Mouse (Mus musculus) midbrain, postnatal 0 days (tissue): Measurements from ENCODE around the gene Zc3h7a. TPM values are rescaled to one million over a fixed set of nuclear protein-coding genes. Genes with fewer than 3 reads are reported as not detected.

Experiments
- ATAC-seq: fragments of 200-750 bp; cut with Nextera tagmentation; 2 replicates; pipeline ENCODE4 v1.8.0; 2017; ENCODE audit warnings: moderate number of reproducible peaks, mild to moderate bottlenecking, moderate TSS enrichment, moderate library complexity; ENCODE audit not compliant: low FRiP score
- DNase-seq: peaks from one replicate; pipeline ENCODE4 v3.0.0-alpha.2; 2015; ENCODE audit warnings: low spot score
- H3K27ac ChIP-seq: fragments of 300-500 bp; sonication (generic); 2 replicates; pipeline ENCODE4 v1.5.1; 2014; ENCODE audit warnings: low read depth, mild to moderate bottlenecking, low read length, mixed read lengths
- H3K27me3 ChIP-seq: fragments of 300-500 bp; sonication (generic); 2 replicates; pipeline ENCODE4 v1.6.1; 2014; ENCODE audit warnings: low read length, control low read depth, mixed read lengths; ENCODE audit not compliant: insufficient read depth
- H3K36me3 ChIP-seq: fragments of 300-500 bp; sonication (generic); 2 replicates; pipeline ENCODE4 v1.6.1; 2014; ENCODE audit warnings: low read length, control low read depth, mixed read lengths; ENCODE audit not compliant: insufficient read depth
- H3K4me1 ChIP-seq: fragments of 300-500 bp; sonication (generic); 2 replicates; pipeline ENCODE4 v1.6.1; 2014; ENCODE audit warnings: mild to moderate bottlenecking, control low read depth, antibody characterized with exemption, low read length, mixed read lengths; ENCODE audit not compliant: insufficient read depth
- H3K4me2 ChIP-seq: fragments of 300-500 bp; sonication (generic); 2 replicates; pipeline ENCODE4 v1.6.1; 2014; ENCODE audit warnings: low read depth, mild to moderate bottlenecking, low read length, mixed read lengths; ENCODE audit not compliant: poor library complexity, severe bottlenecking
- H3K4me3 ChIP-seq: fragments of 300-500 bp; sonication (generic); 2 replicates; pipeline ENCODE4 v1.5.1; 2014; ENCODE audit warnings: low read depth, mild to moderate bottlenecking, low read length, moderate library complexity
- H3K9ac ChIP-seq: fragments of 300-500 bp; sonication (generic); replicated peaks from 2 replicates; pipeline ENCODE4 v1.6.1; 2014; ENCODE audit warnings: mild to moderate bottlenecking, low read length, moderate library complexity, mixed read lengths; ENCODE audit not compliant: poor library complexity, severe bottlenecking
- H3K9me3 ChIP-seq: fragments of 300-500 bp; sonication (generic); 2 replicates; pipeline ENCODE4 v1.6.1; 2016; ENCODE audit warnings: low read length, control low read depth
- CTCF ChIP-seq: IDR thresholded peaks from 2 replicates; pipeline ENCODE4 v1.5.1; 2016; ENCODE audit warnings: antibody characterized with exemption, mild to moderate bottlenecking
- WGBS: fragments of 180-500 bp; shearing (Covaris S2); extraction: QIAGEN DNeasy Blood & Tissue Kit; methylation state at CpG from one replicate; pipeline ENCODE4 v1.1.7; 2014; 5-methylcytosine and 5-hydroxymethylcytosine counted together
- microRNA-seq: library from miRNA; unstranded; fragments of <30 nt; microRNA quantifications from one replicate; pipeline ENCODE4, GENCODE M21; 2016; ENCODE audit warnings: borderline number of aligned reads
- polyA plus RNA-seq: library from polyadenylated mRNA; unstranded; fragments of >200 nt; fragmentation: Nextera tagmentation; extraction: Ambion mirVana; gene quantifications from 2 replicates; pipeline ENCODE4 v1.2.1, GENCODE M21; 2015
- total RNA-seq: library from RNA; depleted of rRNA; stranded (reverse); fragments of >200 nt; gene quantifications from 2 replicates; pipeline ENCODE4 v1.2.3, GENCODE M21; 2014; rRNA removed

Gene Zc3h7a
- total and polyA plus RNA-seq, 2 experiments from 2014 or later = 33.3 to 40.9 TPM

- no peak for TF ChIP-seq CTCF
- H3K4me1 ChIP-seq = no peaks in the 10 kb centered on the region
- 80% methylated on average over 10 of the region's 10 CpGs for WGBS
- no peak for ATAC-seq
- peaks cover 32% of the 10 kb centered on the region for H3K36me3 ChIP-seq
- no peak overlapping the region for H3K4me2 ChIP-seq
- no peak for DNase-seq
- H3K4me3 ChIP-seq = no peak overlapping the region
- H3K9me3 ChIP-seq = no peaks in the 10 kb centered on the region
- peak overlapping the region; percentile 55 for H3K27ac ChIP-seq
- no peaks in the 10 kb centered on the region for H3K27me3 ChIP-seq
- H3K9ac ChIP-seq = no peak overlapping the region
These were observed 85.2 kb downstream of the Zc3h7a start for GRCm38 (mm10) chr16:11090836-11091570.

- H3K36me3 ChIP-seq = peaks cover 44% of the 10 kb centered on the region
- ATAC-seq (peak; percentile 79), DNase-seq (peak; percentile 84)
- no peaks in the 10 kb centered on the region for H3K9me3 ChIP-seq
- TF ChIP-seq CTCF = peak; percentile 57
- no peak overlapping the region for H3K4me3 ChIP-seq
- H3K4me2 ChIP-seq = no peak overlapping the region
- no peak overlapping the region for H3K9ac ChIP-seq
- 44% methylated on average over 5 of the region's 5 CpGs for WGBS
- H3K4me1 ChIP-seq = no peaks in the 10 kb centered on the region
- H3K27ac ChIP-seq = peak overlapping the region; percentile 43
- no peaks in the 10 kb centered on the region for H3K27me3 ChIP-seq
These were observed 89.2 kb downstream of the Zc3h7a start for GRCm38 (mm10) chr16:11086856-11087588.

Small RNA genes within 50 kb of the gene (microRNA-seq; reads per million reads assigned to microRNA genes)
- 69.7 reads per million, percentile 40 among the genes with 10 or more reads in this experiment for gene Gm23935

Other genes with a start within 250 kb of the Zc3h7a start
- gene Snn, start 115.4 kb downstream of the Zc3h7a start, total RNA-seq = 241 and 278 TPM in 2 replicates
- gene Snn, start 115.4 kb downstream of the Zc3h7a start, polyA plus RNA-seq = 122 and 130 TPM in 2 replicates
- gene Litaf, start 110.2 kb downstream of the Zc3h7a start, total RNA-seq = 19.0 and 22.4 TPM in 2 replicates
- 20.5 and 20.7 TPM in 2 replicates for gene Litaf, start 110.2 kb downstream of the Zc3h7a start, polyA plus RNA-seq
- gene Txndc11, start 41.7 kb downstream of the Zc3h7a start, total RNA-seq = 46.4 and 48.4 TPM in 2 replicates
- 25.4 and 30.5 TPM in 2 replicates for gene Txndc11, start 41.7 kb downstream of the Zc3h7a start, polyA plus RNA-seq
- 54.6 and 85.5 TPM in 2 replicates for gene Rsl1d1, start 26.9 kb upstream of the Zc3h7a start, total RNA-seq
- 124 and 140 TPM in 2 replicates for gene Rsl1d1, start 26.9 kb upstream of the Zc3h7a start, polyA plus RNA-seq
- gene Gspt1, start 77.9 kb upstream of the Zc3h7a start, total RNA-seq = 60.9 and 74.1 TPM in 2 replicates
- 36.4 and 39.0 TPM in 2 replicates for gene Gspt1, start 77.9 kb upstream of the Zc3h7a start, polyA plus RNA-seq
- gene Tnfrsf17, start 137.4 kb upstream of the Zc3h7a start, total RNA-seq = not detected in 2 replicates
- gene Tnfrsf17, start 137.4 kb upstream of the Zc3h7a start, polyA plus RNA-seq = 0.20 and 0.21 TPM in 2 replicates
- gene Snx29, start 146.5 kb upstream of the Zc3h7a start, total RNA-seq = 22.8 and 30.8 TPM in 2 replicates
- gene Snx29, start 146.5 kb upstream of the Zc3h7a start, polyA plus RNA-seq = 6.6 and 7.0 TPM in 2 replicates